Mouse (Mus musculus) heart, embryonic 14.5 days (tissue): ENCODE measurements around the gene Crocc2. TPM values are rescaled to one million over a fixed set of nuclear protein-coding genes. Genes with fewer than 3 reads are reported as not detected.

Experiments used
- ATAC-seq: fragments of 200-750 bp; cut with Nextera tagmentation; 2 replicates; pipeline ENCODE4 v1.8.0; 2017; ENCODE audit warnings: low read depth, moderate TSS enrichment; ENCODE audit not compliant: insufficient number of reproducible peaks, insufficient read depth, low FRiP score
- H3K27ac ChIP-seq, 2 experiments: fragments of 200-500 bp in 1 of 2; fragments of 300-500 bp in 1 of 2; sonication (generic) in 1 of 2; replicated peaks in 1 of 2; 2 replicates each; pipeline ENCODE4 v1.5.1; 2012 to 2014; ENCODE audit warnings: low read depth in 2 of 2, low read length in 2 of 2, control low read depth in 1 of 2, mild to moderate bottlenecking in 1 of 2, mixed read lengths in 1 of 2; ENCODE audit not compliant: control insufficient read depth in 1 of 2, insufficient read depth in 1 of 2
- H3K27me3 ChIP-seq: fragments of 300-500 bp; sonication (generic); 2 replicates; pipeline ENCODE4 v1.6.1; 2014; ENCODE audit warnings: mild to moderate bottlenecking, low read length, control low read depth; ENCODE audit not compliant: control insufficient read depth, insufficient read depth
- H3K36me3 ChIP-seq: fragments of 300-500 bp; sonication (generic); 2 replicates; pipeline ENCODE4 v1.6.1; 2014; ENCODE audit warnings: mild to moderate bottlenecking, control low read depth, low read length, mixed read lengths; ENCODE audit not compliant: control insufficient read depth, insufficient read depth
- H3K4me1 ChIP-seq, 2 experiments: fragments of 200-500 bp in 1 of 2; fragments of 300-500 bp in 1 of 2; sonication (generic) in 1 of 2; 2 replicates each; pipeline ENCODE4 v1.6.1; 2012 to 2014; ENCODE audit warnings: low read length in 2 of 2, control low read depth in 1 of 2, mixed read lengths in 1 of 2; ENCODE audit not compliant: control insufficient read depth in 2 of 2, insufficient read depth in 2 of 2
- H3K4me2 ChIP-seq: fragments of 300-500 bp; sonication (generic); 2 replicates; pipeline ENCODE4 v1.6.1; 2014; ENCODE audit warnings: mild to moderate bottlenecking, low read length
- H3K4me3 ChIP-seq, 2 experiments: fragments of 200-500 bp in 1 of 2; fragments of 300-500 bp in 1 of 2; sonication (generic) in 1 of 2; 2 replicates each; pipeline ENCODE4 v1.5.1; 2012 to 2014; ENCODE audit warnings: low read length in 2 of 2, mild to moderate bottlenecking in 2 of 2, control low read depth in 1 of 2, low read depth in 1 of 2, moderate library complexity in 1 of 2; ENCODE audit not compliant: control insufficient read depth in 1 of 2, insufficient read depth in 1 of 2
- H3K9ac ChIP-seq: fragments of 300-500 bp; sonication (generic); 2 replicates; pipeline ENCODE4 v1.6.1; 2014; ENCODE audit warnings: mild to moderate bottlenecking, low read length
- H3K9me3 ChIP-seq: fragments of 300-500 bp; sonication (generic); 2 replicates; pipeline ENCODE4 v1.6.1; 2016; ENCODE audit warnings: low read length, control low read depth; ENCODE audit not compliant: control insufficient read depth
- WGBS: fragments of 180-500 bp; shearing (Covaris S2); extraction: QIAGEN DNeasy Blood & Tissue Kit; methylation state at CpG from one replicate; pipeline ENCODE4 v1.1.7; 2014; 5-methylcytosine and 5-hydroxymethylcytosine counted together
- polyA plus RNA-seq: library from polyadenylated mRNA; unstranded; fragments of >200 nt; fragmentation: Nextera tagmentation; extraction: Ambion mirVana; gene quantifications from 2 replicates; pipeline ENCODE4 v1.2.1, GENCODE M21; 2014

The Crocc2 gene
- polyA plus RNA-seq, 1 experiment from 2014 or later, result 0.14 TPM

GRCm38 (mm10) chr1:93252586-93252985 is 84.1 kb downstream of the Crocc2 start:
- no peak overlapping the region for H3K4me3 ChIP-seq
- no peak overlapping the region for H3K27ac ChIP-seq
- H3K4me1 ChIP-seq, result no peaks in the 10 kb centered on the region
- 44% methylated on average over 2 of the region's 2 CpGs for WGBS
- H3K4me2 ChIP-seq, result no peak overlapping the region
- no peaks in the 10 kb centered on the region for H3K36me3 ChIP-seq
- H3K27me3 ChIP-seq, result 0 out of 2 replicates have a peak, but pooled peaks cover 3% of the 10 kb centered on the region
- H3K9ac ChIP-seq, result no peak overlapping the region
- ATAC-seq, result no peak
- no peaks in the 10 kb centered on the region for H3K9me3 ChIP-seq

- 0 out of 2 replicates have a peak, but pooled peaks cover 3% of the 10 kb centered on the region for H3K27me3 ChIP-seq
- 81% methylated on average over 7 of the region's 7 CpGs for WGBS
- H3K9ac ChIP-seq, result no peak overlapping the region
- H3K9me3 ChIP-seq, result no peaks in the 10 kb centered on the region
- H3K4me2 ChIP-seq, result no peak overlapping the region
- no peak overlapping the region for H3K27ac ChIP-seq
- no peaks in the 10 kb centered on the region for H3K36me3 ChIP-seq
- no peak overlapping the region for H3K4me3 ChIP-seq
- ATAC-seq, result no peak
- no peaks in the 10 kb centered on the region for H3K4me1 ChIP-seq
Observed at GRCm38 (mm10) chr1:93255761-93256160, 87.2 kb downstream of the Crocc2 start.

GRCm38 (mm10) chr1:93257560-93257959 is 89.0 kb downstream of the Crocc2 start:
- Histone ChIP-seq H3K27ac (no peak overlapping the region), H3K27me3 (0 out of 2 replicates have a peak, but pooled peaks cover 3% of the 10 kb centered on the region), H3K9ac (no peak overlapping the region), H3K4me2 (no peak overlapping the region), H3K4me1 (no peaks in the 10 kb centered on the region), H3K36me3 (no peaks in the 10 kb centered on the region), H3K4me3 (no peak overlapping the region), H3K9me3 (no peaks in the 10 kb centered on the region)
- ATAC-seq, result no peak
- 59% methylated on average over 1 of the region's 1 CpGs for WGBS

- ATAC-seq, result no peak
- no peaks in the 10 kb centered on the region for H3K4me1 ChIP-seq
- H3K4me3 ChIP-seq, result no peak overlapping the region
- no peak overlapping the region for H3K9ac ChIP-seq
- no peak overlapping the region for H3K4me2 ChIP-seq
- no peaks in the 10 kb centered on the region for H3K36me3 ChIP-seq
- 47% methylated on average over 3 of the region's 3 CpGs for WGBS
- H3K27ac ChIP-seq, result no peak overlapping the region
- no peaks in the 10 kb centered on the region for H3K9me3 ChIP-seq
- no peaks in the 10 kb centered on the region for H3K27me3 ChIP-seq
Observed at GRCm38 (mm10) chr1:93267207-93267606, 98.7 kb downstream of the Crocc2 start.

GRCm38 (mm10) chr1:93268246-93268645 is 99.7 kb downstream of the Crocc2 start:
- H3K27ac ChIP-seq, result no peak overlapping the region
- WGBS, result 67% methylated on average over 2 of the region's 2 CpGs
- H3K4me2 ChIP-seq, result no peak overlapping the region
- H3K36me3 ChIP-seq, result no peaks in the 10 kb centered on the region
- ATAC-seq, result no peak
- H3K27me3 ChIP-seq, result no peaks in the 10 kb centered on the region
- no peaks in the 10 kb centered on the region for H3K9me3 ChIP-seq
- H3K4me1 ChIP-seq, result no peaks in the 10 kb centered on the region
- no peak overlapping the region for H3K4me3 ChIP-seq
- H3K9ac ChIP-seq, result no peak overlapping the region

GRCm38 (mm10) chr1:93270516-93271240 is 102.2 kb downstream of the Crocc2 start:
- H3K27ac ChIP-seq, result no peak overlapping the region
- ATAC-seq, result no peak
- H3K4me1 ChIP-seq, result no peaks in the 10 kb centered on the region
- WGBS, result 59% methylated on average over 3 of the region's 3 CpGs
- no peak overlapping the region for H3K9ac ChIP-seq
- no peak overlapping the region for H3K4me3 ChIP-seq
- no peaks in the 10 kb centered on the region for H3K27me3 ChIP-seq
- H3K36me3 ChIP-seq, result no peaks in the 10 kb centered on the region
- no peaks in the 10 kb centered on the region for H3K9me3 ChIP-seq
- no peak overlapping the region for H3K4me2 ChIP-seq

- H3K27ac ChIP-seq, result no peak overlapping the region
- H3K4me1 ChIP-seq, result no peaks in the 10 kb centered on the region
- no peak overlapping the region for H3K4me3 ChIP-seq
- no peak overlapping the region for H3K9ac ChIP-seq
- no peak overlapping the region for H3K4me2 ChIP-seq
- no peak for ATAC-seq
- no peaks in the 10 kb centered on the region for H3K27me3 ChIP-seq
- H3K9me3 ChIP-seq, result no peaks in the 10 kb centered on the region
- WGBS, result 71% methylated on average over 6 of the region's 6 CpGs
- no peaks in the 10 kb centered on the region for H3K36me3 ChIP-seq
Observed at GRCm38 (mm10) chr1:93271751-93272150, 103.2 kb downstream of the Crocc2 start.

GRCm38 (mm10) chr1:93272409-93272821 is 103.9 kb downstream of the Crocc2 start:
- WGBS, result 4% methylated on average over 15 of the region's 16 CpGs

More at GRCm38 (mm10) chr1:93272409-93272821, 103.9 kb downstream of the Crocc2 start:
- Histone ChIP-seq H3K9me3 (no peaks in the 10 kb centered on the region), H3K9ac (no peak overlapping the region), H3K27me3 (no peaks in the 10 kb centered on the region), H3K36me3 (no peaks in the 10 kb centered on the region), H3K4me3 (no peak overlapping the region), H3K4me2 (no peak overlapping the region), H3K27ac (no peak overlapping the region), H3K4me1 (no peaks in the 10 kb centered on the region)
- no peak for ATAC-seq
